Mouse (Mus musculus): ENCODE results near the gene Nox3.

The Nox3 gene

GRCm38 (mm10) chr17:3696161-3696560, at the start of gene Nox3:
Gene Nox3 (minus strand): TSS chr17:3696261.
- no peak for DNase-seq

DNA sequence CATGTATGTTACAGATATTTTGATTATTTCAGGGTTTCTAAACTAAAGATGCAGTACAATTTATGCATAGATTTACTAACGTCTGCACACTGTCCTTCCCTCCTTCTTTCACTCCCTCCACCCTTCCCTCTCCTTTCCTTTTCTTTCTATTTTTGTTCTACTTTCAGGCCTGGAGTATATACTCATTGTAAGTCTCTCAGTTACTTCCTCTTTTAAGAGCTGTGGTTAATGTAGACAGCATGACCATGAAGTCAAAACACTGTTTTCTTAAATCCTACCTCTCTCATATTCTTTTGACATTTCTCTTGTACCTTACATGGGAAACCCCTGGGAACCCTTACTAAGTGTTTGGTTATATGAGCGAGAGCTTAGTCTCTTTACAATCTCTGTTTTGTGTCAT, 48.3 kb upstream of the Nox3 start:
- no peak for DNase-seq

- no peak for DNase-seq
Measured at GRCm38 (mm10) chr17:3736936-3737335, 40.9 kb upstream of the Nox3 start.

GRCm38 (mm10) chr17:3734286-3734685, 38.2 kb upstream of the Nox3 start:
- DNase-seq, result no peak

GRCm38 (mm10) chr17:3705350-3705930, 9.4 kb upstream of the Nox3 start:
- no peak for DNase-seq

GRCm38 (mm10) chr17:3702320-3702719, 6.3 kb upstream of the Nox3 start:
- DNase-seq, result peak in 1 of 2 experiments; percentile 31

DNA sequence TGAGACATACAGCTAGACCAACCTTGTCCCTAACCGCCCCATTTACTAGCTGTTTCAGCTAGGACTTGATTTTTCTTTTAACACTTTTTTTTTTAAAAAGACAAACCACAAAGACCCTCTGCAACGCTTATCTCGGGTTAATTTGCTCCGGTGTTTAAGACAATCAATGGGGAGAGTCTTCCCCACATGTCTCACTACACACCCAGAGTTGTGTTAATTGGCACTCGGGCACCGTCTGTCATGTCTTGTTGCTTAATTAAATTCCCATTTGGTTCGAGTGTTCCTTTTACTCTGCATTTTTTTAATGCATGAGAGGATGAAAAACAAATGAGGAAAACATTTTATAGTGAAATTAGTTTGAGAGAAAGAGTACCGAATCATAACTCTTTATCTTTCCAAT, 3.2 kb downstream of the Nox3 start:
- DNase-seq, result no peak

DNA sequence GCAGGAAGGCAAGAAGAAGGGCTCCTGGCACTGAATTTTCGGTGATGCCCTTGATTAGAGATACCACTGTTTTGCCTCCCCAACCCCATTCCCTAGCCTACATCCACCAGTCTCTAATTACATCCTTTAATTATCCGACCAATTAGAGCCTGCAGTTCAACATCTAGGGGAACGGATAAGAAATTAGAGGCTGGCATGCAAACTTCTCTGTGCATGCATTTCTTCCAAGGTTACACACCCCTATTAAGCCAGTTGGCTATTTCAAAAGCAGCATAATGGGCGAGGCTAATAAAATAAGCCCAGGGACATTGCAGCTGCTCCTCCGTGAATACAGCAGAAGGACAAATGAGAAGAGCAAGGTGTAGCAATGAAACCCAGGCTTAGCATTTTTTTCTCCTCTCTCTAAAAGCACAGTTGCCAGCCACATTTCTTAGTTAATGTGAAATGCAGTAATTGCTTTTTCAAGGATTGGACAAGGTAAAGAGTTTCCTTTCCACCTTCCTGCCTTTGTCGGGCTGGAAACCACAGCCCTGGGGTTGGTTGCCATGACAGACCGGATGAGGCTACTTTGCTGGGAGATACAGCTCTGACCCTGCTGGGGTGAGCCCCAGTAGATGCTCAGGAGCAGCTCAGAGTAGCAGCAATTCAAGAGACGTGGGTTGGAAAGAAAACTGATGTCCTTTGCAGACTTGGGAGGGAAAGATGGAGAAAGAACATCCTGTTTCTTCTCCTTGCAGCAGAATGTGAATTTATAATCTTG, 5.4 kb downstream of the Nox3 start:
- no peak for DNase-seq

DNA sequence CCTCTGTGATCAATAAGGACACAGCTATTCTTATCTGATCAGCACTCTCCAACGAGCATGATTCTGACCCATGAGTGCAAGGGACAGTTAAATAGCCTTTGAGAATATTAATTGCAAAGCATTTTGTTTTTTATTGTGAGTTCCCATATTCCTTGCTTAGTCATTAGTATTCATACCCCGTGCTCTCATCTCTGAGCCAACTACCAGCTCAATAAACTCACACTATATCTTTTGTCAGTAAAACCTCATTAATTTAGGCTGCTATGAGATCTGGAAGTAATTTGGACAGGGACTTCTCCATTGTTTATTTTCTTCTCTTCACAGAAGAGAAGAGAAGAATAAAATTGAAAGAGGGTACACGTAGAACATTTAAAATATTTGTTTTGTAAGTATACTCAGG, 12.4 kb downstream of the Nox3 start:
- DNase-seq, result no peak

DNA sequence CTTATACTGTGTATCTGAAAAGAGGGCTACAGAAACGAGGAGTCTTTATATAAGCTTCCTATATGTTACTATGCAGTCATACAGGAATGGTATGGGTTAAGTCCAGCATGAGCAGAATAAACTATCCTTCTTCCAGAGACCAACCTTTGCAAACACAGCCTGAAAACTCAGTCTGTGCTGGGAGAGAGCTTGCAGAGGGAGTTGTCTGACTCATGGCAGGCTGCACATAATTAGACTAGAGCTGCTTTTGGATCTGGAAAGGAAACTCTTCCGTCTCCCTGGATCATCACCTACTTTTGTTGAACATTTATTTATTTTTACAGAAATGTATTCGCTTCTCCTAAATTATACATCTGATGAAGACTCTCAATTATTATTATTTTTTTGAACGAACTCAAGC, 26.8 kb downstream of the Nox3 start:
- DNase-seq, result no peak

DNA sequence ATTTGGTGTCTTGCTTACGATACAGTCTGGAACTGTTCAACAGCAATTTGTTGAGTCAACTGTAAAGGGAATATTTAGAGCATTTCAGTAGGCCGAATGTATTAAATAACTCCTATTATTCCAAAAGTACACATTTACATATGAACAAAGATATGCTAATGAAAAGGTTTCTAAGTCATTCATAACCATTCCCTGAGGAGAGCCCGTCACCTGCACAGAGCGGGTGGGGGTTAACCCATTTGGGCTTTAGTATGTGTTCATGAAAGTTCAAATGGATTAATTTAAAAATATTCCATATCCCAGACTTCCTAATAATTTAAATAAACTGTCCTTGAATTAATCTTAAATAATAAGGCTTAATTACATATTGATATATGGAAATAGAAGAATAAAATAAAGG, 28.8 kb downstream of the Nox3 start:
- no peak for DNase-seq

DNA sequence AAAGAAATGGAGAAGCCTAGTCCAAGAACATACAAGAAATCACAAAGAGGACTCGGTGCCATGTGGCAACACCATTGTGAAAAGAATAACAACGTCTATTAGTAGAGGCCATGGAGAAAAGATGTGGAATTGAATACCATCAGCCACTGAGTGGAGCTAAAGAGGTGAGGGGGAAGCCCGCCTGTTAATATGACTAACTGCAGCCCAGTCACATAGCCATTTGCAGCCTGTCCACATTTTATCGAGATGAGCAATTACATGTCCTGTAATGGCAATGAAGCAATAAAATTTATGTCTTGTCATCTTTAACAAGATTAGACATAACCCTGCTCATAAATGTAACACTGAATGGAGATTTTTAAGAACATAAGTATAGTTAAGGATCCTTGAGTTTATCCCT, 30.7 kb downstream of the Nox3 start:
- DNase-seq, result no peak

- no peak for DNase-seq
Measured at GRCm38 (mm10) chr17:3659497-3659896, 36.6 kb downstream of the Nox3 start.

GRCm38 (mm10) chr17:3650377-3650776, 45.7 kb downstream of the Nox3 start:
- DNase-seq, result no peak

DNA sequence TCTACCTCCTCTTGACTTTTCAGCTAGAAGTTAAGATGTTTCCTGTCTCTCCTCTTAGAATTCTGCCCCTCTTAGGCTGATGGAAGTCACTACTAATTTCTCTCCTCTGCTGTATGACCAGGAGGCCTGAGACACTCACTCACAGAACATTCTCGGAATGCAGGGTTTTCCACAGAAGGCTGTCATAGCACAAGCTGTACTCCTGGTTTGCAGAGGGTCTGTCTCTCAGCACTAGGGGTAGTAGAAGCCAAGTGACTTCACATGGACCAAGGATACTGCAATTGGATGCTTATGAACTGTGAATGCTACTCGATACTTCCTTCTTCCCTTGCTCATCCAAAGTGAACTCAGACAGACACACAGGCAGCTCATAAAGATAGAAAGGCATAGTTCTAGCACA, 52.5 kb downstream of the Nox3 start:
- no peak for DNase-seq

GRCm38 (mm10) chr17:3641456-3641855, 54.6 kb downstream of the Nox3 start:
- no peak for DNase-seq

DNA sequence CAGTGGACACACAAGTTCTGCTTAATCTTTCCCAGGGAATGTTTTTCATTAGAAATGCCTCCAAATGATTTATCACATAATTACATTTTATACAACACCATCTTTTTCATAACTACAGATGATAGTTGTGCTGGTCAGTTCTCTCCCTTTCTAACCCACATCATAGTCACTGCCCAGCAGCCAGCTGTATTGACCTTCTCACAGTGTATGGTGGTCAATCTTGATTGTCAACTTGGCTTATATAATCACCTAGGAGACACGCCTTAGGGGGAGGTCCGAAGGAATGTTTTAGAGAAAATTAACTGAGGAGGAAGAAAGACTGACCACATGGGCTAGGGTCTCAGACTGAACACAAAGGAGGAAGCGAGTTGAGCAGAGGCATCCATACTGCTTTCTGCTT, 57.3 kb downstream of the Nox3 start:
- no peak for DNase-seq

DNA sequence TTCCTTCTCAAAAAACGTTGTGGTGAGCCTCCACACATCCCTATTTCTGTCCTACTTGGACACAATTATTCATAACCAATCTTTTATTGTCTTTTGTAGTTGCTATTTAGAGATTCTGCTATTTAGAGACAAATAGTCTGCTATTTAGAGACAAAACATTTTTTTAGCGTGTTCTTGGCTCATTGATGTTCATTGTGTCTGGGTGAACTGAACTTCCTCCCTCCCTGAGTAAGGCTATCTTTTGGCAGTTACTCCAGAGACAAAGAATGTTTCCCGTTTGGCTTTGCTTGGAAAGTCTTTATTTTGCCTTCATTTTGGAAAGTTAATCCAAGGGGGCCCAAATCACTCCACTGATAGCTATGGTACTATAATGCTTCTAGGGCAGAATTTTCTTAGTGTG, 63.6 kb downstream of the Nox3 start:
- DNase-seq, result no peak

DNA sequence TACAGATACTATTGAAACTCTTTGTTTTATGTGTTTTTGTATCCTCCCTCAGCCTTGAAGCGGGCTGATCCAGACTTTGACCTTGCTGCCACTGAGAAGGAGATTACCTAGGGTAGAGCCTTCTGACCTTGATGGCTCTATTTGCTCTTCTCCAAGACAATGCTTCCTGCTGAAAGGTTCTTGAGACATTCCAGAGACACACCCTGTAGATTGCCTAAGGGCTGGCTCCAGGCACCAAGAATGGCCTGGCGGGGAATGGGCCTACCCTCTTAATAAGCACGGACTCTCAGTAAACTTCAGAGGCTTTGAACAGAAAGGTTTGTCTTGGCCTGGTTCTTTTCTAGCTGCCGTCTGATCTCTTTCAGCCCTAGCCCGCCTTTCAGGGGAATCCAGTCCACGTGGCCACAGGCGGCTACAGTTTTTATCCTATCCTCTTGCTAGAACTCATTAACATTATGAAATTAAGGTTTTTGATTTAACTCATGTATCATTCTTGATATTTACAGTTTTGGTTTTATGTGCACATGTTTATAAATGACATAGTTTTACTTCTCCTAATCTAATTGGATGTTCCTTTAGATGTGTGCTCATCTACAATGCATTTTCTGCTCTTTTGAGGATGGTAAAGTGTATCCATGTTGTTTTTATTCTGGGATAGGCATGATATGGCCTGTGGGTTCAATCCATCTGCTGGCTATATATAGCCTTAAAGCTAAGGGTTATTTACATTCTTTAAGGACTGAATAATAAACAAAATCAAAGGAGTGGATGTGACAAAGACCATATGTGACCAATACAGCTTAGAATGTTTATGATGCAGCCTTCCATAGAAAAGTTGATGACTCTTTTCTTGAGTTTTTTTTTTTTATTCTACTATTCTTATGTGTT, 79.5 kb downstream of the Nox3 start:
- no peak for DNase-seq

GRCm38 (mm10) chr17:3615553-3615952, 80.5 kb downstream of the Nox3 start:
- no peak for DNase-seq

DNA sequence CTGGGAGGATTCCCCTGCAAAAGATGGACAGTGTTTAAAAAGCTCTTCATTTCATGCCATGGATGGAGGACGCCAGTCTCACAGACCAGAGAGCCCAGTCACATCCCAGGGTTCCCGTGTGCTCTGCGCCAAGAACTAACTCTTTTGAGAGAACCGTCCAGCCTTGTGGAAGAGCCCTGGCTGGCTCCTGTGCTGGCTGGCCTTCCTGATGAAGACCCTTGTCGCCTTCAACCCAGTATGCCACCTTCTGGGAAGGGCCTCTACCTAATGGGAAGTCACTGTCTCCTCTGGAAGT, 84.3 kb downstream of the Nox3 start:
- no peak for DNase-seq

DNA sequence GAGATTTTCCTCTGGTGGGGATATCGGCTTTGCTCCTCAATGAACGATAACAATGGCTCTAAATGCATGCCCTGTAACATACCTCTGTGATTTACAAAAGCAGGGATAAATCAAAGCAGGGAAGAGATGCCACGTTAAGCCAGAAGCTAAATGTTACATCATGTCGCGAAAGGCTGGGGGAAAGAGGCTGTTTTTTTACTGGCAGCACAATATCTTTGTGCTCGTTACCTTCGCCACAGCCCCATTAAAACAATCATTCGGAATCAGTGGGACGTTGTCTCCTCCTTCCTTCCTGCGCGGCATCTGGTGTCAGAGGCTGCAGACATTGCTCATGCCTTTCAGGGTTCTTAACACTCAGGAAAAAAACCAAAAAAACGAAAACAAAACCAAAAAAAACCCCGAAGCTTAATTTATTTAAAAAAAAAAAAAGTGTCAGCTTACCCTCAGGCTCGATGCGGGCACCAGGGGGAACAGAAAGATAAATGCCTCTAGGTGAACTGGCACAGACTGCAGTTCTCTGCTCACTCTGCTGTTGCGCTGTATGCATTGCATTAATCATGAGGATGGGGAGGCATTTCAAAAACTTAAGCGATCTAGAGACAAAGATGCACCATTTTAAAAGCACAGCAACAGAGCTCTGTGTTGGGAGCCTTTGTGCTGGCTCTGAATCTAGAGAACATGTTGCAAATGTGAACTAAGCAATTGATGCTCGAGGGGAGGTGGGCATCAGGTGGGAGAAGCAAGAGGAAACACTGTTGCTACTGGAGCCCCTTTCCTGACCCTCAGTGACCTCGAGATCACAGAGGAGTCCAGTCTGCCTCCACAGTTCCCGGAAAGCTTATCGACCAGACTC, 84.9 kb downstream of the Nox3 start:
- peak; percentile 7 to 36 for DNase-seq

DNA sequence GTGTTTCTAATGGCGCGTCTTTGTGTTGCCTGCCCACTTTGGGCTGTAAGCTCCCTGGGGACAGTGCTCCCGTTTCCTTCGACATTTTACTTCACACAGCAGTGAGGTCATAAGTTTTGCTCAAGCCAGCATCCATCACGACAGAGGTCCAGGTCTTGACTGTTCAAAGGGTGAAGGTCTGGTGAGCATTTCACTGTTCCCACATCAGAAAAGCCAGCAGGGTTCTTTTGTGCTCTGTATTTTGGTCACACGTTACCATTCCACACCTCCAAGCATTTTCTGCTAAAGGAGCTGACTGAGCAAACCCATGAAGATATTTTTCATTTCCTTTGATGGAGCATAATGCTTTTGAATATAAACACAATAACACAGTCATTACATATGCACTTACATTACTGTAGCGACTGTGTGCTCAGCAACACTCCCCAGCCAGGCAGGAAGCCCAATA, 85.7 kb downstream of the Nox3 start:
- DNase-seq, result no peak

Data from kidney, postnatal 25 days (tissue).